Mouse (Mus musculus): ENCODE results near the gene Zfp663.

Gene Zfp663

DNA sequence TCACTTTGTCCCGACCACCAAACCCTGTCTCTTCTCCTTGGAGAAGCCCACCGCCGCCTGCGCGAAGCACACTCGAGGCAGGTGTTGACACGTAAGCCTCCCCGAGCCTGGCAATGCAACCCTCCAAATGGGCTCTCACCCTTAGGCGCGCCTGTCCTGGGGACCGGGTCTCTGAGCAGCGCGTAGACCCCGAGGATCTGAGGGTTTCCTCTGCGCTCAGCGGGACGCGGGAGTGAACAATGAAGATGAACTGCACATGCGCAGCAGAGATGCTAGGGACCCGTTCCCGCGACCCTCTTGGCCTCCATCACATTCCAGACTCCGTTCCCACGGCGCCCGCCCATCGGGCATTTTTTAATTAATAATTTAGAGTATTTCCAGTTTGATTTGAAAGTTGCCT, at the start of gene Zfp663:
Gene Zfp663 (minus strand): TSS at position 234 of the 400 bp plus-strand sequence.
- no peak for DNase-seq (ENCODE audit: low spot score in 2 of 2)

DNA sequence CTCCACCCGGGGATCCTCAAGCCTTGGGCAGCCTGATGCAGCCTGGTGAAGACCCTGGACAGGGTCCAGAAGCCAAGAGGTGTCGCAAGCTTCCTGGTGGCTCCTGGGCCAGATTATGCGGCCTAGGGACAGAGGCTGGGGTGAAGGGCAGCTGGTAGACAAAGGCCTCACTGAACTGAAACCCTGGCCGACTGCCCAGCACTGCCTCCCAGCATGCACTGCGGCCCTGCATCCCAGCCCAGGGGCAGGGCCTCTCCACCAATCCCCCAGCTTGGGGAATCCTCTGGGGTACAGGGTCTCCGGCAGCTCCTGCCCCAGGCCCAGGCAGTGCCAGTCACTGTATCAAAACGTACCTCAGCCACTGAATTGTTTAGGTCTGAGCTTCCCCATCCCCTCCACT, 48.8 kb upstream of the Zfp663 start:
- peak; percentile 68 to 70 for DNase-seq (ENCODE audit: low spot score in 2 of 2)

DNA sequence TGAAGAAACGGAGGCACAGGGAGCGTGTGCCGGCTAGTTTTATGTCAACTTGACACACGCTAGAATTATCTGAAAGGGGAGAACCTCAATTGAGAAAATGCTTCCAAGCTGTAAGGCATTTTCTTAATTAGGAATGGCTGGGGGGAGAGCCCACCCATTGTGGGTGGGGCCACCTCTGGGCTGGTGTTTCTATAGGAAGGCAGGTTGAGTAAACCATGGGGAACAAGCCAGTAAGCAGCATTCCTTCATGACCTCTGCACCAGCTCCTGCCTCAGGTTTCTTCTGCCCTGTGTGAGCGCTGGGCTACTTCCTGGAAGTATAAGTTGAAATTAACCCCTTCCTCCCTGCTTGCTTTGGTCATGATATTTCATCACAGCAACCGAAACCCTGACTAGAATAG, 47.3 kb upstream of the Zfp663 start:
- DNase-seq (ENCODE audit: low spot score in 2 of 2) = no peak

DNA sequence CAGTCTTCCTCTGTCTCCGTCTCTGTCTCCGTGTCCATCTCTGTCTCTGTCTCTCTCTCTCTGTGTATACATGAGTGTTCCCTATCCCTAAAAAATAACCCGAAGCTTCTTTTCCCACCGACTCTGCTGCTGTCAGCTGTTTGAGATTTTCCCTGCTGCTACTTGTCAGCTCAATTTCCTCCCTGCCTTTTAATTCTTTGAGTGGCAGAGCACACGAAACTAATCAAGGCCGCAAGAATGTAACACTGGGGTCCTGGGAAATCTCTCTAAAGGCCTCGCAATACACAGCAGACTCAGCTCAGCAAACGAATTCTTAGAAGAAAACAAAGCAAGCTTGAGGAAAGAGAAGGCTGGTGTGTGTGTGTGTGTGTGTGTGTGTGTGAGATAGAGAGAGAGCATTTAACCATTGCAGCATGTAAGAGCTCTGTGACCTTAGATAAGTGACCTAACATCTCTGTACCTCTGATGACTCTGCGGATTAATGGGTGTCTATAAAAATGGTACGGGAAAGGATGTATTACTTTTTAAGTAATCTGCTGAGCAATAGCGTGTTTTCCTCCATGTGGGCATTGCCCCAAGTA, 46.7 kb upstream of the Zfp663 start:
- no peak for DNase-seq (ENCODE audit: low spot score in 2 of 2)

DNA sequence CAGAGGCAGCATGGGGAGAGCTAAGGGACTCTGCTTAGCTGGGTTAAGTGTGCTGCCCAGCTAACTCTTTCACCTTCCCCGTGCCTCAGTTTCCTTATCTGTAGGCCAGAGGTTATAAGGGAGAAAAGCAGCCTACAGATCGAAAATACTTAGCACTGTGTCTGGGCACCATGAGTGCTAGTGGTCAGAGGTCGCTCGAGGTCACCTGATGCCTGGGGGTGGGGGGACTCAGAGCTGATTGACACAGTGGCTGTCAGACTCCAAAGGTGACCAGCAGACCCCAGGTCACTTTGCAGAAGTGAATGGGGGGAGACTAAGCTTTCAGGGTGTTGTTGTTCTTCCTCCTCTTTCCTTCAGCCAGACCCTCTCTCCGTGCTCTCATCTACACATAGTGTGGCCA, 45.8 kb upstream of the Zfp663 start:
- DNase-seq (ENCODE audit: low spot score in 2 of 2) = no peak

DNA sequence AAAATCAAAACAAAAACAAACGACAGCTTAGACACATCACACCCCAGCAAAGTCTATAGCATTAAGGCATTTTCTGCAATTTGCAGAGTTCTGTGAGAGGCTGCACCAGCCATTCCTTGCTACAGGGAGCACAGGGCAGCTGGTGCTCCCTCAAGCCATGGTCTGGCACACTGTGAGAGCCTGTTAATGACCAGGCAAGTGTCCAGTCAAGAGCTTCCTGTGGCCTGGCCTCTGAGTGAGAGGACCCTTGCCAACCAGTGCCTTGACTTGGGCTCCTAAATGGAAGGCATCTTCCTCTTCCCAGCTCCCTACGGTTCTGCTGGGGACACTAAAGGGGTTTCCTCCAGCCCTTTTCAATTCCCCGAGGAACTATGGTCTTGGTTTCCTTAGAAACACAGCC, 45.4 kb upstream of the Zfp663 start:
- DNase-seq (ENCODE audit: low spot score in 2 of 2) = no peak

DNA sequence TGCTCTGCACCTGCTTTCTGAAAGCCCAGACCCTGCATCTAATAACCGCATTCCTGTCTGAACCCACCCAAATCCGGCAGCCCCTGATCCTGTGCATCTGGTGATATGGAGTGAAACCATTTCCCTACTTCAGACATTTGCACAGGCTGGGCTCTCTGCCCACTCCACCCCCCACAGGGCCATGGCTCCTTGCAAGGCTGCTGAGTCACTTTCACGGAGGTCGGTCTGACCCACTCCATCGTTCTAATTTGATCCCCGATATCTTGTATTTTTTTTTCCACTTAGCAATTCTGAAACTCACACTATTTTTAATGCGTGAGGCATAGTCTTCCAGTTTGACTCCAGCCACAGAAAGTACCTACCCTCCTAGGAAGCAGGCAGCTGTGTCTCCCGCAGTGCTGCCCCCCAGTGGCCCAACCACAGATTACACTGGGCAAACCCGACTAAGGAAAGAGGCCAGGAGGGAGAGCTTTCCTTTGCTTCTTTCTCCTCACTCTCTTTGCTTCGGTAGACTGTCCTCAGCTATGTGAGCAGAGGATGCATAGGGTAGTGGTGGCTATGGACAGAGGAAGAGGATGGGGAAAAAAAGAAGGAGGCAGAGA, 39.3 kb upstream of the Zfp663 start:
- DNase-seq (ENCODE audit: low spot score in 2 of 2) = peak; percentile 78 to 81

DNA sequence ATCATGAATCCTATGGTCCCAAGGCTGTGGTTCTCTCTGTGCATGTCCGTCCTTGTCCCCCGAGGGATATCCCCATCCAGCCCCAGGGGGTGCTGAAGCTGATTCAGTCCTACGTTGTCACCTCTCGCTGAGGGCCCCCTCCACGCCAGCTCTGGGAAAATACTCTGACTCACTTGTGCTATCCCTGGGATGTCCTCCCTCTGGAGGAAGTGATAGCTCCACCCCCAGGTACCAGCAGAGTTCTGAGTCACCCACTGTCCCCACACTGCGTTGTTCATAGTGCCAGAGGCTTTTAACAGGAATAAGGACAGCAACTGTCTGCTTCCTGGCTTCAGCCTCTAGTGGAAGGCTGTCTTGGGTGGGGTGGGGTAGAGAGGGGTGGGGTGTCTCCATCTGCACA, 36.8 kb upstream of the Zfp663 start:
- DNase-seq (ENCODE audit: low spot score in 2 of 2) = peak; percentile 67 to 75

DNA sequence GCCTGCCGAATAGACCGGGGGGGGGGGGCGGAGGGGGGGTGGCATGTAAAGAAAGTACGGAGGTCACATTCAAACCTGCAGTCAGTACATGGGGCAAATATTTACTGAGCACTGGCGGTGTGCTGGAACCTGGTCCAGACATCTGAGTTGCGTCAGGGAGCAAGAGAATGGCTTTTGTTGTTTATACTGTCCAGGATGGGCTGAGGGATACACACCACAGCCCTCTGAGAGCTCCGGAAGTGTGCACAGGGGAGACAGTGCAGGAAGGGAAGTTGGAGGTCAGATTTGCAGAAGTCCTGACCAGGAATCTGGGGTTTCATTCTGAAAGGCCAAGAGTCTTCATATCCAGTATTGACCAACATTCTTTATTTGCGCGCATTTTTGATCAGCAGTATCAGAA, 36.4 kb upstream of the Zfp663 start:
- DNase-seq (ENCODE audit: low spot score in 2 of 2) = no peak

DNA sequence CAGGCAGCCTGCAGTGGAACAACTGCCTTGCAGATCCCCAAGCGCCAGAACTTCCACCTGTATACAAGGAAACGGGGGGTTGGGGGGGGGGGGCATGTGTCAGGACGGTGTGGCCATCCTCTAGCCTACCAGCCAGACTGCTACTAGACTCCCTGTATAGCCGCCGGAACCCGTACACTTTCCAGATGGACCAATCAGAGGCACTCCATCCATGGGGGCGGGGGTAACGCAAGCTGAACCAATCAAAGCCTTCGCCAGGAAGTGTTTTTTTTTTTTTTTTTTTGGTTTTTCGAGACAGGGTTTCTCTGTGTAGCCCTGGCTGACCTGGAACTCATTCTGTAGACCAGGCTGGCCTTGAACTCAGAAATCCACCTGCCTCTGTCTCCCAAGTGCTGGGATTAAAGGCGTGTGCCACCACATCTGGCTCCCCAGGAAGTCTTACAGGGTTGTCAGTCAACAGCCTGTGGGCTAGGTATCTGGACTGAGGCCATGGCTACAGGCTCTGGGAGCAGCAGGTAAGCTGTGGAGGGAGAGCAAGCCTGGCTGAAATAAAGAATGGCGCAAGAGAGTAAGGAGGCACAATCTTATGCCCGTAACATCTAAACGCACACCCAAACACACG, 29.7 kb upstream of the Zfp663 start:
- DNase-seq (ENCODE audit: low spot score in 2 of 2) = no peak

DNA sequence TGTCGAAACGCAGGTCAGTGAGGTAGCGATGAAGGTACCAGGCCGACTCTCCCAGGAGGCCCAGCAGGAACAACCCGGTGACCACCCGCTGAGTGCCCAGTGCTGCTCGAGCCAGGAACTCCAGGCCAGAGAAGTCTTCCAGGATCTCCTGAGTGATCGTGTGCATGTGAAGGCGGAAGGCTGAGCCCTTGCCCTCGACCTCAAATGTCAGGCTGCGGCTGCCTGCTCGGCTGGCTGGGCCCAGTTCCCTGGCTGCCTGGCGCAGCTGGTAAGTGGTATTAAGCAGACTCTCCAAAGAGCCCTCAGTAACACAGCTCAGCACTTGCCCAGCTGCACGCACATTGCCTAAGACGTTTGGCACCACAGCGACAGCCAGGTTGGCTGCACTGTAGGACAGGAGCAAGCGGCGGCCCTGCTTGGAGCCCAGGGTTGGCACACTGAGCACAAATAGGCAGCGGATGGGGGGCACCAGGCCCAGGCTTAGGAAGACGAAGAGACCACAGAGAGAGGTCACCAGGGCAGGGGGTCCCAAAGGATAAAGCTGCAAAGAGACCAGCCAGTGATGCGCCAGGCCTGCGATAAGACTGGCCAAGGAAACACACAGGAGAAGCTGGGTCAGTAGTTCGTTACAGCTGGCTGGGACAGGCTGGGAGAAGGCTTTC, 29.1 kb upstream of the Zfp663 start:
- no peak for DNase-seq (ENCODE audit: low spot score in 2 of 2)

DNA sequence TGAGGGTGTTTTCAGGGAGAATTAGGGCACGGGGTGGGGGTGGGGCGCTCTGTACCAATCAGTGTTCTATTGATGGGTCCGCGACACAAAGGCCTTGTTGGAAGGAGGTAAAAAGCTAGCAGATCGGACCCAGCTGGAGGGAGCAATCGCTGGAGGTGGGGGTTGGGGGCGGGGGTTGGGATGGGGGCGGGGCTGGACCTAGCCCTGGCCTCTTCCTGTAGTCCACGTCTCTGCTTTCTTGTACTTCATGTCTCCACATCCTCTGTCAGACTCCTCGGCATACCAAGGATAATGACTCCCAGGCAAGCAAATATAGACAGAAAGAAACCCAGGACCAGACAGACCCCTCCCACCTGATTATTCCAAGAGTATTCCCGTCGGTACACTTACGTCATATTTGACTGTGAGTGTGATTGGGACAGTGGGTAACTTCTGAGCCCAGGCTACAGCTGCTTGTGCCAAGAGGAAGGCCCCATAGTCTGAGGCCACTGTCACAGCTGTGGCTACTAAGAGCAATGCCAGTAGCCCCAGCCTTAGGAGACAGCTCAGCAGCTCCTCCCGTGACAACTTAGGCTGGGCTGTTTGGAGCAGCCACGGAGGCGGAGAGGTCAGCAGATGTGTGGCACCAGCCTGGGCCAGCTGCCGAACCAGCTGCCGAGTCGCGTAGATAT, 28.4 kb upstream of the Zfp663 start:
- no peak for DNase-seq (ENCODE audit: low spot score in 2 of 2)

DNA sequence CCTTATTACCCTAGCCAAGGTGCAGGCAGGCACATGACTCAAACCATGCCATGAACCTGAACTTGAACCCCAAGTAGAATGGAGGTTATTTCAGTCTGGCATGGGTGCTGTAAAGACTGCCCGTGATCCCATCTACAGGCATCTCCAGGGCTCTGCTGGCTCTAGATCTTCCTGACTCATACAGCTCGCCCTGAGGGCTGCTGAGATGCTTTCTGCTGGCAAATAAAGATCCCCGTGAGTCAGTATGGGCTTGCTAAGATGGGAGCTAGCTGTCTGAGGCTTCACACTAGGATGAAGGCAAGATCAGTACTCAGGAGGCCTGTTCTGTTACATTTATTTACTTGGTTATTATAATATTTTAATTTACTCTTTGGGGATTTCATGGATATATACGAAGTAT, 23.6 kb upstream of the Zfp663 start:
- DNase-seq (ENCODE audit: low spot score in 2 of 2) = peak in 1 of 2 experiments; percentile 17

DNA sequence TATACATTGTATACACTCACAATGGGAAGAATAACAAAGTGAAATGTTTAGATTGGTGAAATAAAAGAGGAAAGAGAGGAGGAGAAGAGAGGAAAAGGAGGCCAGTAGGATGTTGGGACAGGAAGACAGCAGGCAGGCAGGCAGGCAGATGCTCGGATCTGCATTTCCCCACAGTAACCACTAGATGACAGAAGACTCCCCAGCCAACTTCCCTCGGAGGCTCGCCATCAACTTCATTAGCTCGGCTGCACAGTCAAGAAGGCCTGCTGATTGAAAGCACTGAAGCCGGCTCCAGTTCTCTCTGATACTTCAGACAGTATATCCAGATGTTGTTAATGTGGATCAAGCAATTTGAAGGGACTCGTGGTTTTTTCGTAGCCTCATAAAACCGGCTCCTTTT, 23.0 kb upstream of the Zfp663 start:
- DNase-seq (ENCODE audit: low spot score in 2 of 2) = peak in 1 of 2 experiments; percentile 71

DNA sequence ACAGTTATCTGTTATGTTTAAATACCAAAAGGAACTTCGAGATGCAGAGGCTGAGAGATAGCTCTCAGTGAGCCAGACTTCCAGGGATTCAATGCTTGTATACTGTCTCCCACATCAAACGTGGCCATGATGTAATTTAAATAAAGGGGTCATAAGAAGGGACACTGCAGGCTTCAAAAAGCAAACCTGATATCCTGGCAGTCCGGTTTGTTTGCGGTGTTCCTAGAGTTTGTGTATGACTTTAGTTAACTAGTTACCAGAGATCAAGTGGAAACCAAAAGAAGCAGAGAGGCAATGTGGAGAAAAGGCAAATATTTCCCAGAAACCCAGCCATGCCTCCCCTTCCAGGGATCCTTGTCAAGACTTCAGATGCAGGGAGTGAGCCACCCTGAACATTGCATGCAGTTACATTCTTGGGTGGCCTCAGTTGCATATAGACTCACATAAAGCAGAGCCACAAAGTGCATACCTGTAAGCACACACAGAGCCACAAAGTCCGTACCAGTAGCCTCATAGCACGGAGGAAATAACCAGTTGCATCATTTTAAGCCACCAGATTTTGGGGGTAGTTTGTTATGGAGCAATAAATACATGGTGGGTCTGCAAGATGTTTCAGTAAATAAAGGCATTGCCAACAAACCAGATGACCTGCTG, 20.9 kb upstream of the Zfp663 start:
- DNase-seq (ENCODE audit: low spot score in 2 of 2) = no peak

DNA sequence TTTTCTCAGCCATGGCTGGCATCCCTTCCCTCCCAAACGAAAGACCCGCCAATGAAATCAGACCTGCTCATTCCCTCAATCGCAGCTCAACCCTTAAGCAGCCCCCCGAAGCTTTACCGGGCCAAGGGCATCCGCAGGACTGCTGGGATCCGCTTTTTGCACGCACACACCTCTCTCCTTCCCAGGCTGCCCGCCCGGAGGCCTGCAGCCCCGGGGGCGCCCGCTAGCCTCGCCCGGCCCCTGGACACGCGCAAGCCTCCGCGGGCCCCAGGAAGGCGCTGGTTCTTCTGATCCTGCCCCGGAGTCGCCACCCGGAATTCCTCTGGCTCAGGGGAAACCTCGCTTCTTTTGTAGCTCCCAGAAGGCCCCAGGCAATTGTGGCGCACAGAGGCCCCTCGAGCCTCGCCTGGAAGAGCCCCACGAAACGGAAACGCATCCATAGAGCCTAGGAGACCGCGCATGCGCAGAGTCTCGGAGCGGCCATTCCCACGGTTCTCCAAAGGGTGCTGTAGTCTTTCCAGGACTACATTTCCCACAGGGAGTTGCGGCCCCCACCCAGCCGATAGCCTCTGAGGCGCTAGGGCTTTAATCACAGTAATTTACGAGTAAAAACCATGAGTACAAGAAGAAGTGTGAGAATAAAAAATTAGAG, 19.4 kb upstream of the Zfp663 start, which contains the start of gene Zfp334:
Gene Zfp334 (minus strand): TSS at position 416 of the 652 bp plus-strand sequence.
- DNase-seq (ENCODE audit: low spot score in 2 of 2) = peak; percentile 96 to 97

DNA sequence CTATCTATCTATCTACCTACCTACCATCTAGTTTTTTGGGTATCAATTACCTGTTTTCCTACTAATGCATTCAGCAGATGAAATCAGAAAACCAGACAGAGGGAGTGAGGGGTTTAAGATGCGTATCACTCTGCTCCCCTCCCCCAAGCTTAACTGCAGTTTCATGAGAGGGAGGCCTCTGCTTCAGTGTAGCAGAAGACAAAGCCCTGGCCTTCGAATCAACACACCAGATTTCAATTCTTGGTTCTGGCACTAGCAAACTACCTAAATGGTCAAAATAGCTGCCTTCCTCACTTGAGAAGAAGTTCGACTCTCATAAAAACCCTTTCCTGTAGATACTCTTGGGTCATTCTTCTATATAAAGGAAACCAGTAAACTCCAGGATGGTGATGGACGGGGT, 18.8 kb upstream of the Zfp663 start:
- no peak for DNase-seq (ENCODE audit: low spot score in 2 of 2)

DNA sequence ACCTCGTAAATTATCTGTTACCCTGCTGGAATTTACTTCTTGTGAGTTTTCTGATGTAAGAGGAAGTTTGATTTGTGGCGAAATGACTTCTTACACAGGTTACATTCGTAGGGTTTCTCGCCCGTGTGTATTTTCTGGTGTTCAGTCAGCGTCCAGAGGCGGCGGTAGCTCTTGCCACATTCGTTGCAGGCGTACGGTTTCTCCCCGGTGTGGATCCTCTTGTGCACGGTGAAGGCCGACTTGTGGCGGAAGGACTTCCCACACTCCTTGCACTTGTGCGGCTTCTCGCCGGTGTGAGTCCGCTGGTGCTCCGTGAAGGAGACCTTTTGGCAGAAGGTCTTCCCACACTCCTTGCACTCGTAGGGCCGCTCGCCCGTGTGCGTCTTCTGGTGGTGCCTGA, 11.5 kb upstream of the Zfp663 start:
- DNase-seq (ENCODE audit: low spot score in 2 of 2) = no peak

DNA sequence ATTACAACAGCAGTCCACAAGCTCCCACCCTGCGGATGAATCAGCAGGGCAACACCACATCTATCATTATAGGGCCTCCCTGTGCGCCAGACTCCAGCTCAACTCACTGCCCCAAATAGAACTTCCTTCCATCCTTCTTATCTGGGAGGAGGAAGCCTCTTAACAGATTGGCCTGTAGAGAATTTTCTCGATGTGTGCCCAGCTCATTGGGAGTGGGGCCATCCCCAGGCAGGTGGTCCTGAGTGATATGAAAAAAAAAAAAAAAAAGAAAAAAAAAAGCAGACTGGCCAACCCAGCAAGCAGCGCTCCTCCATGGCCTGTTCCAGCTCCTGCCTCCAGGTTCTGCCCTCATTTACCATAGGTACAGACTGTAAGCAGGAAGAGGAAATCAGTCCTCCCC, 7.5 kb upstream of the Zfp663 start:
- DNase-seq (ENCODE audit: low spot score in 2 of 2) = no peak

DNA sequence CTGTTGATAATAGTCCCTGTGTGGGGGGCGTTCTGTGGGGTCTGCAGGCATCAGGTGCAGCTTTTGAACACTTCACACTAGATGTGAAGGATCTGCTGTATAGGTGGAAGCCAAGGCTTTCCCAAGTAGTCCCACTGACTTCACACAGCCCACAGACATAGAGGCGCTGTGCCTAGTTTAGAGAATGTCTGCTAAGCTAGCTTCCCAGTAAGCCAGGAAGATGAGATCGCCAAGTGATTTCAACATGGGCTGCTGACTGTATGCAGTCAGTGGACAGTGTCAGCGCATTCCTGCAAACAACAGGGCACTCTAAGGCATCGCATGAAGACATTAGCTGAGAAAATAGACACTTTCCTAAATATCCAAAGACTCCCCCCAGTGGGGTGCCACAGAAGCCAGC, 6.9 kb upstream of the Zfp663 start:
- no peak for DNase-seq (ENCODE audit: low spot score in 2 of 2)

DNA sequence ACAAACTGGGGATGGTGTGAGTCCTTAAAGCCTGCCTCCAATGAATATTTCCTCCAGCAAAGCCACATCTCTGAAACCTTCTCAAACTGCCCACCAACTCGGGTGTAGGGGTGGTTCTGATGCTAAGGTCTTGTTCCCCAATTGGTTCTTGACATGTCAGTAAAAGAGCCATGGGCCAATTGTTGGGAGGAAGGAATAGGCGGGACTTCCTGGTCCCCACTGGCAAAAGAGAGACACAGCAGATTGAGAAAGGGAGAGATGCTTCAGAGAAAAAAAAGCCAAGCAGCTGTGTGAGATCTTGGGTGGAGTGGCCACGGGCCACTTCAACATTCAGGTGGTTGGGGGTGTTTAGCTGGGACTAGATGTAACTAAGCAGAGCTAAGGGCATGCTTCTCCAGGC, 2.5 kb upstream of the Zfp663 start:
- peak; percentile 24 to 38 for DNase-seq (ENCODE audit: low spot score in 2 of 2)
